Mouse (Mus musculus) neural tube, embryonic 10.5 days (tissue): ENCODE measurements around the gene Nrf1.

Experiments used
- DNase-seq: peaks from one replicate; pipeline ENCODE4 v3.0.0-alpha.2; 2017; ENCODE audit warnings: low spot score; ENCODE audit errors: extremely low spot score

The Nrf1 gene

DNA sequence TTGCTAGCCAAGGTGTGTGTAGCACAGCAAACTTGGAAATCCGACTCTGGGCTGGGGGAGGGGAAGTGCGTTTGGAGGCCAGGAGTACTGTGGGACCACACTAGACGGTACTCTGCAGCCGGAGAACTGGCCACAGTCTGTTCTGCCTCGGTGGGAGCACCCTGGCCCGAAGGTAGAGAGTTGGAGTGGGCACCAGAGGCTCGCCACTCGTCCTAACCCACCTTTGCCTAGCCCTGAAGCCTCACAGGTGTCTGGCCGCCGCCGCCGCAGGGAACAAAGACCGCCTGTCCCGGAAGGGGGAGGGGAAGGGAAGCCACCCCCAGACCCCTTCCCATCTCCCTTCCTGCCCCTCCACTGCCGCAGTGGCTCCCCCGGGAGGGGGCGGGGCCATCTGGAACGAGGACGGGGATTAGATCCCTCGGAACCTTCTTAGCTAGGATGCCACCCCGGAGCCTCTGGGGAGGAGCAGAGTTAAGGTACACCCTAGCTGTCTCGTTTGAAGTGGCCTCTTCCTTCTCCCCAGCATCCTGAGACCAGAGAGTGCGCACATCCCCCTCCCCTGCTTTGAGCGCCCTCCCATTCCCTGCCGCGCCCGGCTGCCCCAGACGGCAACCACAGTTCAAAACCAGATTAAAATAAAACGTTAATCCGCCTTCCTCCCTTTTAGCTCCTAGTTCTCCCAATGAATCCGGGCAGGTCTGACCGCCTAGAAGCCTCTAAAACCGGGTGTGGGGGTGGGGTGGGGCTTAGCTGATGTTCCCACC is 126.9 kb downstream of the Nrf1 start:
- DNase-seq, result peak; percentile 64

DNA sequence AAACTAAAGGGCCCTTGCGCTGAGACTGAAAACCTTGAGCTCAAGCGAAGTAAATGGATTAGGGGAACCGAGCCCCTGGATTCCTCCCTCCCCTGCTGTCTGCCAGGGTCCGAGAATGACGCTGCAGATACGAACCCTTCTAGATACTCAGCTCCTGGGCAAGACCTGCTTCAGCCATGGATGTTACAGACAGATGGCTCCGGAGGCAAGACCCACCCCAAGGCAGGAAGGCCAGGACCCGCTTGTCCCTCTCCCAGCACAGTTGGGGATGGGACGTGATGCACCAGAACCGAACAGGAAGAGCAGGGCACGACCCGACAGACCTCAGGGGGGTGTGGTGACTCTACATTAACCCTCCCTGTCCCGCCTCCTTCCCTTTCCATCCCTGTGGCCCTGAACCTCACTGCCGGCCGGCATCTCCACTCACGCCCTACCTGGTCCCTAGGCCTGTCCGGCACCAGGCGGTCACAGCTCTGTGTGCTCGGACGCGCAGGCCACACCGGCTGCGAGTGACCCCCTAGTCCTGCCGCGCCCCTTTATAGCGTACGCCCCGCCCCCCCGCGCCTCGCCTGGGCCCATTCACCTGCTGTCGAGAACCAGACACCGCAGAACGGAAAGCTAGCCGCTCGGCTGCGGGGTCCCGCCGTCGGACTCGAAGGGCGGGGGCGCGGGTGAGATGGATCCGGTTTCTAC is 127.6 kb downstream of the Nrf1 start:
- no peak for DNase-seq

DNA sequence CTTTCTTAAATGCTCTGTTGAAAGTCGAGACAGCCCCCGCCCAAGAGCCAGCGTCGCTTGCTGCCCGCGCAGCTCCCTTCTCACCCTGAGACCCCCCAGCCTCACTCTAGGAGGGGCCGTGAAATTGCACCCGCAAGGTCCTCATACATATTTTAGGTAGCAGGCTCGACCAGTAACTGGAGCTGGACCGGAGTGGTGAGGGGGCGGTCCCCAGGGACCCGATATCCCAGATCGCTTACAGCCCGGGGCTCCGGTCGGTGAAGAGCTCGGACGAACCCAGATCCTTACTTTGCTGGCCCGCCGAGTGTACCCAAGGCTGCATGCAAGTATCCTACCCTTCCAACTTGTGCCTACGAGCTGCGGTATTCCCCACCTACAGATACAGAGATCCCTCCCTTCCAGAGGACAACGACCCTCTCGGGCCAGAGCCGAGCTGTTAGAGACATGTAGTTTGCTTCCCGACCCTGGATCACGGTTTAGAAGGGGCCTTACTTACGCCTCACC is 128.2 kb downstream of the Nrf1 start:
- peak; percentile 60 for DNase-seq

DNA sequence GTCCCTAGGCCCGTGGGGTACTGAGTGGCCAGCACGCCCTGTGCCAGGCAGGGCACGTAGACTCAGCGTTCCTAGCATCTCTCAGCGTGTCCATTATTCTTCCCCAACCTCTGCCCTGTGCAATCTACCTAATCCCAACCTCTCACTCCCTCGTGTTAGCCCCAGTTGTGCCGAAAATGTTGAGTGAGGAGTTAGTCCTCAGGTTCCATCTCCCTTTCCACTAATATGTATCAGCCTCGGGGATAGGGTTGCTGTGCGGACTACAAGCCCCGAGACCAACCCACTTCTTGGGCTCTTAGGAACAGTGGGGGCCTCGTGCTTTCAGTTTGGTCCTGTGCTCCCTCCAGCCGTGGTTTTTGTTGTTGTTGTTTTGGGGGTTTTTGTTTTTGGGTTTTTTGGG is 128.7 kb downstream of the Nrf1 start:
- no peak for DNase-seq

DNA sequence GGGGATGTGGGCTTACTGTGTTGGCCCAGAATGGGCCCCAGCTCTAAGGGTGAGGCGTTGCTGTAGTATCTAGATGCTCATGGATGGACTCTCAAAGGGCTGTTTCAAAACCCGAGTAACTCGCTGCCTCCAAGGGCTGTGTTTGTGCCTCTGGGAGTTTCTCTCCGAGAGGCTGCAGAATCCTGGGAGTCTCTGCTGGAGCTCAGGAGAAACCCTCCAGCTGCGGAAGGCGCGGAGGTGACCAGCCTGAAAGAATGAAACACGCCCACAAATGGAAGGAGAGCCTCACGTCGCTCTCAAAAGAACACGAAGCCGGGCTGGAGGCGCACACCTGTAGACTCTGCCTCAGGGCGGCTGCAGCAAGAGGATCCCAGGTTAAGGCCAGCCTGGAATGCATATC is 129.5 kb downstream of the Nrf1 start:
- peak; percentile 49 for DNase-seq

DNA sequence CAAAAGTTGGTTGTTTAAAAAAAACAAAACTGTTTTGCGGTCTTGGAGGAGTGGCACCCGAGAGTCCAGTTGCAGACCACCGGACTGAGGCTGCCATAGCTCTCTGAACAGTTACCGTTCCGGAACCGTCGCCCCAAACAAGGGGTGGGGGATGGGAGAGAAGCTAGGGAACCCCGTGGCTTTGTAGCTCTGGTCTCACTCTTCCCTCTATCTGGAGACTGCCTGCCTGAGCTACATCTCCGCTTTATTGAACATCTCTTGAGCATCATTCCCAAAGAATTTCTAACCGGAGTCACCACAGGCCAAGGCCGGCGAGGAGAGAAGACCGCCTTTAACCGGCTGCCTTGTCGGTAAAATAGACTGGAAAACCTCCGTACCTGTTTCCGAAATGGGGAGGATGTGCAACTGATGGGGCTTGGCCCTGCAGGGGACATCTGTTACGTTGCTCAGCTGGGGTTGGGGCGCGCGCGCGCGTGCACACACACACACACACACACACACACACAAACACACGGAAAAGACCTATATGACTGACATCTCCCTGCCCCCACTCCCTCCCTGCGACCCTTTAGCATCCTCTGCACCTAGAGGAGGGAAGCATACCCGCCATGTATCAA is 130.3 kb downstream of the Nrf1 start:
- DNase-seq, result peak; percentile 49

DNA sequence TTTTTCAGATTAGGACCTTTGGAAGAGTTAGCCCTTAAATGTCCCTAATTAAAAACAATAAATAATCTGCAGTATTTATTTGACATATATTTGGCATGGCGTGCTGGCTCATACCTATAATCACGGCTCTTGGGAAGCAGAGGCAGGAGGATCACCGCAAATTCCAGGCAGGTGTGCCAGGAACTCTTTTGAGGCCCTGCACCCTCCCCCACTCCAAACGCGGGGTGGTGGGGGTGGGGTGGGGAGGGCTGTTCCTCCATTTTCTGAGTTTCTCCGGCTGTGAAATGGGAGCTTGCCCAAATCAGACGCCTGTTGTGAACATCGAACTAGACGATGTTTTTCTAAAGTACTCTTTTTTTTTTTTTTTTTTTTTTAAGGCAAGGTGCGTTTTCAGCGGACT is 131.3 kb downstream of the Nrf1 start:
- no peak for DNase-seq

DNA sequence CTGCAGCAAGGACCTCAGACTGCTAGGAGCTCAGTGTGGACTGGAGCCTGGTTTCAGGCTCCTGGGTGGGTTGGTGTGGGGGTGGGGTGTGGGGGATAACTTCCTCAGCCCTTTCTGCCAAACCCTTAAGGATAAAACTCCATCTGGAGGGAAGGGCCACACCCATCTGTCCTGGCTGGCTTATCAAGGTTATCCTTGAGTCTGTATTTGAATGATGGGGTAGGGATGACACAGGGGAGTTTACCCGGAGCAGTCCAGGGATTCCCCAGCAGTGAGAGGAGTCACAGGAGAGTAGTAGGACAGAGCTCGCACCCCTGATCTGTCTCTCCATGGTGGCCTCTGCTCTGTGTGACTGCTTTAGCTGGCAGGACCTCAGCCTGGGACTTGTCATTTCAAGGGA is 132.5 kb downstream of the Nrf1 start:
- no peak for DNase-seq

DNA sequence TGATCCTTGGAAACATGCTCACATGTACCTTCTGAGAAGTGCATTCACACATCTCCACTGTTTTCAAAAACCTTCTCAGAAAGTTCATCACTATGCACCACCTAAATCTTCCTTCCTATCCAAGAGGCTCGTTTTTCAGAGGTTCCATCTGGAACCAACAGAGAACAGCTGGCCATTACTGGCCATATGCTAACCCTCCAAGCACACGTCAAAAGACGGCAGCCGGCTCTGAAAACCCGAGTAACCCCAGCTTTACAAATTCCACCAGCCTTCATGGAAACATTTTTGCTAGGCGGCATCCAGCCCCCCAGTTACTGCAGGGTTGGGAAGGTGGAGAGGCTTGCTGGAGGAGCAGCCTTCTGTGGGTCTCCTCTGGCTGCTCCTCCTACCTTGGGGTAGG is 134.2 kb downstream of the Nrf1 start:
- DNase-seq, result no peak

DNA sequence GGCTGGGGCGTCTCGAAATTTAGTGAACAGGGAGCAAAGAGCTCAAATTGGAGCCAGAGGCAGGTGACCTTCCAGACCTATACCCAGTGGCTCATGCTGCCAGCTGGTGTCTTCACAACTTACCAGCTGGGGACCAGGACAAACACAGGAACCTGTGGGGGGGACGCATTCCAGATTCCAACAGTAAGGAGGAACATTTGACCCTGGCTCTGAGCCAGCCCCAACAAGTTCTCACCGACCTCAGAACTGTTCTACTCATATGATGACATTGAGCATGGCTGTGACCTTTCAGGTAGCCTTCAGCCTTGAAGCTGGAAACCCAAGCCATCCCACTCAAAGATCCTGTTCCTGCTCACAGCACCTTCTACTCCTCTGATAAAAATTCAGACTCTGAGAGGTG is 135.8 kb downstream of the Nrf1 start:
- DNase-seq, result no peak

DNA sequence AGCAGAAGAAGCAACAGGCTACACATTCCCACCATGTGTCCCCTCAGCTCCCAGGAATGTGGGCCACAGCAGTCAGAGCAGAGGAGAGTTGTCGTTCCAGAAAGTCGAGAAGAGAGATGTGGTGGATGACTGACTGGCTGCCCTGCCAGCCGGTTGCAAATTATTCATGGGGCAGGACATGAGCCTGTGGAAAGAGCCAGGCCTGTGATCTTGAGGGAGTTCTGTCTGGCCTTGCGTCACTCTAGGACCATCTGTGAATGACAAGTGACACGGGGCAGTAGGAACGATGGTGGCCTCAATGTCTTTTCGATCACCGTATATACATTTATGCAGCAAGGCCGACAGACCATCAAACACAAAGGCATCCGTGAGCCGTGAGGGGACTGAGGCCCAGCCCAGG is 147.9 kb downstream of the Nrf1 start:
- DNase-seq, result no peak

DNA sequence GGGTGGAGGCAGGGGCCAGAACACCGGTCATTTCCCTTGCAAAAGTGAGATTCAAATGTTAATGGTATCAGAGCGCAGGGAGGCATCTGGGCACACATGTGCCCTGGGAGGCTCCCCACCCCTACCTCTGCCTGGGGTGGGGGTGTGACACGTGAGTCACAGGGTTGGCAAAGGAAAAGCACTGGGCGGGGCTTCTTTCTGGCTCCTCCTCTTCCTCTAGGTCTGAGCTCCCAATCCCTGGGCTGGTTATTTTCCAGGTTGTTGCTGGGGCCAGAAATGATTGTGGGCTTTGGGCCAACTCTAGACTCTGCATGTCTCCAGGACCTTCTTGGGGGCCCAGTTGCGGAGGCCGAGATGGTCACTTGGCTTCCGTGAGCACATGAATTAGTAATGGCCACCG is 148.4 kb downstream of the Nrf1 start:
- no peak for DNase-seq
